Mouse (Mus musculus) G1E-ER4 (cell line): ENCODE measurements around the gene Entpd1. TPM values are rescaled to one million over a fixed set of nuclear protein-coding genes. Genes with fewer than 3 reads are reported as not detected.
A peak's percentile ranks its signal among the peaks of the same experiment; 100 is the strongest.

Experiments
- GATA1 ChIP-seq: IDR thresholded peaks from one replicate; pipeline ENCODE4 v1.8.0; 2012; ENCODE audit warnings: low read length, inconsistent platforms
- polyA plus RNA-seq: library from polyadenylated mRNA; stranded (reverse); fragments of >175 nt; gene quantifications from 2 replicates; pipeline ENCODE4 v1.2.3, GENCODE M21; 2012

Gene Entpd1
- not detected in 2 replicates for polyA plus RNA-seq

GRCm38 (mm10) chr19:40611830-40612506 lies at the start of gene Entpd1, which contains the start of gene Tctn3:
TSS of gene Entpd1 (plus strand) at chr19:40612366.
TSS of gene Tctn3 (minus strand) at chr19:40612233.
- no peak for TF ChIP-seq GATA1

- TF ChIP-seq GATA1 = no peak
Observed at GRCm38 (mm10) chr19:40563880-40564645, 48.1 kb upstream of the Entpd1 start.

DNA sequence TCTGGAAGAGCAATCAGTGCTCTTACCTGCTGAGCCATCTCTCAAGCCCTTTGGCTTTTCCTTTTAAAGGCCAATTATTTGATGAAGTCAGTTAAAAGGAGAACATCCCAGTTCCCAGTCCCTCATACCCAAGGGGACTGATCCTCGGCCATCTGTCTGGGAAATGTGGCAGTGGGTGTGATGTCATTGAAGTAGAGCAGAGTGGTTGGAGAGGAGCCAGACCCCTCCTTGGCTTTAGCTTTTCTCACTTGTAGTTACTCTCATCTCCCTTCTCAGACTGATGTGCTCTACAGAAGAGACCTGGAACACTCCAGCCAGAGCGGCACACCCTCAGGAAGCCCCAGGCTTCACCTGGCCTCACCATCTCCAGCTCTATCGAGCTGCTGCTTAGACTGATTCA lies 44.5 kb upstream of the Entpd1 start:
- TF ChIP-seq GATA1 = no peak

- TF ChIP-seq GATA1 = no peak
Observed at GRCm38 (mm10) chr19:40570726-40571125, 41.4 kb upstream of the Entpd1 start.

GRCm38 (mm10) chr19:40575438-40575837 lies 36.7 kb upstream of the Entpd1 start:
- TF ChIP-seq GATA1 = no peak

- no peak for TF ChIP-seq GATA1
Observed at GRCm38 (mm10) chr19:40580902-40581301, 31.3 kb upstream of the Entpd1 start.

GRCm38 (mm10) chr19:40581662-40582061 lies 30.5 kb upstream of the Entpd1 start:
- no peak for TF ChIP-seq GATA1

DNA sequence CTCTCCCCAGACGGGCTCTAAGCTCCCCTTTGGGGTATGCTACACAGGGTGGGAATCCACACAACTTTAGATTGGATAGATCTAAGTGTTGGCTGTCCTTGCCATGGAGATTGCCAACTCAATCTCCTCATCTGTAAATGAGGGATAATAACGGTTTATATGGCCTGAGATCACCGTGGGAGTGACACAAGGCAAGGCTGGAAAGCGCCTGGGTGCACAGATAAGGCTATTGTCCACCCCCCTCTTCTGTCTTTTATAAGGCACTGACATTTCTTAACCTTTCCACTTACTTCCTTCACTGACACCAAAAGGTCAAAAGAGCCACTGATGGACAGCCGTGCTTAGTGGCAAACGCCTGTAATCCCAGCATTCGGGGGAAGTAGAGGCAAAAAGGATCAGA lies 25.3 kb upstream of the Entpd1 start:
- peak; percentile 19 for TF ChIP-seq GATA1

GRCm38 (mm10) chr19:40587491-40588292 lies 24.5 kb upstream of the Entpd1 start:
- no peak for TF ChIP-seq GATA1

DNA sequence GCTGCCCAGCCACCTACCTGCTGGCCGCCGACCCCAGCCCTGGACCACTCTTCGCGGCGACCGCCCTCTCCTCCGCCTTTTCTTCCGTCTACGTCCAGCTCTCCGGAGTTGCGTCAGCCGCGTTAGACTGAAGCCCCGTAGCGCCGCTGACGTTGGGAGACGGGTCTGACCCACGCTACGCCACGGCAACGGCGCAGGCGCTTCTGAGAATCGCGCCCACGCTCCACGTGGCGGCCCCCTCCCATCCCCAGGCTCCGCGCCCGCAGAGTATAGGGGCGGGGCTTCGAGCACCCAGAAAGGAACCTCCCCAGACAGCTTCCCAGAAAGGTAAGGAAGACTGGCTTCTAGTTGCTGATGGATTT lies 23.9 kb upstream of the Entpd1 start, which contains the start of gene Aldh18a1:
Gene Aldh18a1 (minus strand): TSS at position 171 of the 362 bp plus-strand sequence.
- TF ChIP-seq GATA1 = no peak

DNA sequence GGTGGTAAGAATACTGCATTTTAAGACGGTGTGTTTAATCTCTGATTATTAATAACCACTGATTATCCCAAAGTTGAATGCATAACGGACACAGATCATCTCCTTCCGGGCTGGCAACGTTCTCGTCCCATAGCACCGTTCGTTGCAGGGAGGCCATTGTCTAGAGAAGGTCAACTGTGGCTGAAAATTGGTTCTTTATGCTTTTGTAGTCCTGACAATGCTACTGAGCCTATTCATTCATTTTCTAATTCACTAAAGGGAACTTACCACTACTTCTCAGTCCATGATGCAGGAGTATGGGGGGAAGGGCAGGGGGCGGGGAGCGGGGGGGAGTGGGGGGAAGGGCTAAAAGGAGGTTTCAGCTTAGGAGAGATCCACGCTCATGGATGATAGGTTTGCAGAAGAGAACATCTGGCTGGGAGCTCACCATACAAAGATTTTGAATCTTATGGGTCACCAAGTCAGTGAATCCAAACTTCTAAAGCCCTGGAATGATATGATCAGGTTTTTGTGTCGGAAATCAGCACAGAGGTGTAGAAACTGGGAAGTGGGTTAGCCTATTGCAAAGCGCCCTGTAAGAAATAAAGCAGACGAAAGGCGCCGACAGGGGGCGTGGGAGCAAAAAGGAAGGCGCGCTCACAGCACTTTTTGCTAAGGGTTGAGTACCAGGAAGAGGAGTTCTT lies 23.2 kb upstream of the Entpd1 start:
- no peak for TF ChIP-seq GATA1

DNA sequence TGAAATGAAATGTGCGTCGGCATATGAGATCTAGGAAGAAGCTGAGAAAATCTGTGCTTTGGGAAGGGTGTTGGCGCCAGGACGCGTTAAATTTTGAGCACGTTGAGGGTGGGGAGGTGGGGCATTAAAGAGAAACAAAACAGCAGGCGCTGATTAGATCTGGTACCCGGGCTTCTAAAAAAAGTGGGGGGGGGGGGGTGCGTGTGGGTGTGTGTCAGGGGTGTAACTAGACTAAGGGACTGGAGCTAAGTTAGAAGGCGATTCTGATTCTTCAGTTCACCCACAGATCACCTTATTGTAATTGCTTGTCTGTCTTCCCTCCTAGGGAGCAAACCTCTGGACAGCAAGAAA lies 22.7 kb upstream of the Entpd1 start:
- TF ChIP-seq GATA1 = no peak

- TF ChIP-seq GATA1 = no peak
Observed at GRCm38 (mm10) chr19:40595231-40595630, 16.9 kb upstream of the Entpd1 start.

- TF ChIP-seq GATA1 = no peak
Observed at GRCm38 (mm10) chr19:40595831-40596230, 16.3 kb upstream of the Entpd1 start.

- TF ChIP-seq GATA1 = no peak
Observed at GRCm38 (mm10) chr19:40601870-40602269, 10.3 kb upstream of the Entpd1 start.
